Mouse (Mus musculus) right cerebral cortex, postnatal 14 days (tissue): ENCODE results near the gene Phf8.
"Not testable (repeated sequence)": the region's sequence is repeated elsewhere in the genome, so short reads cannot be mapped to it uniquely, and the experiment has no call there.

Experiments
- DNase-seq: peaks from one replicate; pipeline ENCODE4 v3.0.0; 2022

Gene Phf8

GRCm38 (mm10) chrX:151520458-151521322 lies at the start of gene Phf8:
Phf8 (plus strand) TSS chrX:151520672.
- DNase-seq = peak; percentile 95

- no peak for DNase-seq
Observed at GRCm38 (mm10) chrX:151488128-151488527, 32.3 kb upstream of the Phf8 start.

- not testable (repeated sequence) for DNase-seq
Observed at GRCm38 (mm10) chrX:151493269-151493668, 27.2 kb upstream of the Phf8 start.

GRCm38 (mm10) chrX:151496596-151496995 lies 23.9 kb upstream of the Phf8 start:
- DNase-seq = no peak

GRCm38 (mm10) chrX:151508536-151508935 lies 11.9 kb upstream of the Phf8 start:
- DNase-seq = no peak

GRCm38 (mm10) chrX:151509906-151510305 lies 10.6 kb upstream of the Phf8 start:
- no peak for DNase-seq

- DNase-seq = no peak
Observed at GRCm38 (mm10) chrX:151513066-151513465, 7.4 kb upstream of the Phf8 start.

- DNase-seq = no peak
Observed at GRCm38 (mm10) chrX:151513694-151514093, 6.8 kb upstream of the Phf8 start.

- no peak for DNase-seq
Observed at GRCm38 (mm10) chrX:151518181-151518580, 2.3 kb upstream of the Phf8 start.

- no peak for DNase-seq
Observed at GRCm38 (mm10) chrX:151520127-151520457, 380 bp upstream of the Phf8 start.

- no peak for DNase-seq
Observed at GRCm38 (mm10) chrX:151521786-151522522, 1.5 kb downstream of the Phf8 start.

- DNase-seq = no peak
Observed at GRCm38 (mm10) chrX:151553356-151553755, 32.9 kb downstream of the Phf8 start.

GRCm38 (mm10) chrX:151575166-151575565 lies 54.7 kb downstream of the Phf8 start:
- DNase-seq = no peak

- DNase-seq = no peak
Observed at GRCm38 (mm10) chrX:151643386-151643785, 122.9 kb downstream of the Phf8 start.

GRCm38 (mm10) chrX:151653744-151654143 lies 133.3 kb downstream of the Phf8 start:
- DNase-seq = no peak

GRCm38 (mm10) chrX:151674492-151675171 lies 154.2 kb downstream of the Phf8 start:
- DNase-seq = no peak
